Mouse (Mus musculus) right cerebral cortex, postnatal 4 days (tissue): Measurements from ENCODE around the gene Slc44a2.
"Not testable (repeated sequence)": the region's sequence is repeated elsewhere in the genome, so short reads cannot be mapped to it uniquely, and the experiment has no call there.

Experiments used
- DNase-seq: peaks from one replicate; pipeline ENCODE4 v3.0.0-alpha.2; 2022

The Slc44a2 gene

GRCm38 (mm10) chr9:21305065-21305464, 15.4 kb upstream of the Slc44a2 start:
- DNase-seq = no peak

GRCm38 (mm10) chr9:21309150-21309741, 11.3 kb upstream of the Slc44a2 start:
- no peak for DNase-seq

- DNase-seq = no peak
Observed at GRCm38 (mm10) chr9:21311695-21312094, 8.8 kb upstream of the Slc44a2 start.

- no peak for DNase-seq
Observed at GRCm38 (mm10) chr9:21312134-21312533, 8.4 kb upstream of the Slc44a2 start, which contains the start of gene Ap1m2. Ap1m2 (minus strand) TSS chr9:21312337.

- DNase-seq = peak; percentile 81
Observed at GRCm38 (mm10) chr9:21313394-21313793, 7.1 kb upstream of the Slc44a2 start.

GRCm38 (mm10) chr9:21314367-21315140, 5.9 kb upstream of the Slc44a2 start:
- DNase-seq = no peak

GRCm38 (mm10) chr9:21315421-21315820, 5.1 kb upstream of the Slc44a2 start:
- DNase-seq = no peak

- no peak for DNase-seq
Observed at GRCm38 (mm10) chr9:21316696-21317095, 3.8 kb upstream of the Slc44a2 start.

- no peak for DNase-seq
Observed at GRCm38 (mm10) chr9:21318792-21319191, 1.7 kb upstream of the Slc44a2 start.

GRCm38 (mm10) chr9:21319503-21319902, 995 bp upstream of the Slc44a2 start:
- no peak for DNase-seq

- no peak for DNase-seq
Observed at GRCm38 (mm10) chr9:21320280-21320618, 249 bp upstream of the Slc44a2 start.

- no peak for DNase-seq
Observed at GRCm38 (mm10) chr9:21321513-21321835, 976 bp downstream of the Slc44a2 start.

- DNase-seq = no peak
Observed at GRCm38 (mm10) chr9:21322211-21322916, 1.9 kb downstream of the Slc44a2 start.

GRCm38 (mm10) chr9:21322917-21323297, 2.4 kb downstream of the Slc44a2 start:
- not testable (repeated sequence) for DNase-seq

- DNase-seq = no peak
Observed at GRCm38 (mm10) chr9:21324269-21324668, 3.8 kb downstream of the Slc44a2 start.

- no peak for DNase-seq
Observed at GRCm38 (mm10) chr9:21327569-21327968, 7.1 kb downstream of the Slc44a2 start.

GRCm38 (mm10) chr9:21328041-21328440, 7.5 kb downstream of the Slc44a2 start:
- DNase-seq = no peak

- no peak for DNase-seq
Observed at GRCm38 (mm10) chr9:21329041-21329440, 8.5 kb downstream of the Slc44a2 start.

- no peak for DNase-seq
Observed at GRCm38 (mm10) chr9:21329699-21330289, 9.3 kb downstream of the Slc44a2 start.

GRCm38 (mm10) chr9:21331365-21332140, 11.1 kb downstream of the Slc44a2 start:
- DNase-seq = no peak

- DNase-seq = no peak
Observed at GRCm38 (mm10) chr9:21332161-21333061, 11.9 kb downstream of the Slc44a2 start.

- no peak for DNase-seq
Observed at GRCm38 (mm10) chr9:21333523-21333922, 13.0 kb downstream of the Slc44a2 start.
